Mouse (Mus musculus) bone marrow macrophage, adult 2 months (primary cell): ENCODE measurements at regions not wholly inside any gene's neighbourhood (a gene's known extent, or its start where the extent isn't known, plus 50 kb on each side); places are given as distances from the start of the nearest gene placed in this dataset.

Experiments used
- CTCF ChIP-seq: IDR thresholded peaks from 2 replicates; pipeline ENCODE4 v1.5.1; 2012; ENCODE audit warnings: low read depth, mild to moderate bottlenecking, low read length, moderate library complexity
- POLR2A ChIP-seq: IDR thresholded peaks from 2 replicates; pipeline ENCODE4 v1.6.1; 2012; ENCODE audit warnings: mild to moderate bottlenecking, low read depth, low read length, borderline replicate concordance

DNA sequence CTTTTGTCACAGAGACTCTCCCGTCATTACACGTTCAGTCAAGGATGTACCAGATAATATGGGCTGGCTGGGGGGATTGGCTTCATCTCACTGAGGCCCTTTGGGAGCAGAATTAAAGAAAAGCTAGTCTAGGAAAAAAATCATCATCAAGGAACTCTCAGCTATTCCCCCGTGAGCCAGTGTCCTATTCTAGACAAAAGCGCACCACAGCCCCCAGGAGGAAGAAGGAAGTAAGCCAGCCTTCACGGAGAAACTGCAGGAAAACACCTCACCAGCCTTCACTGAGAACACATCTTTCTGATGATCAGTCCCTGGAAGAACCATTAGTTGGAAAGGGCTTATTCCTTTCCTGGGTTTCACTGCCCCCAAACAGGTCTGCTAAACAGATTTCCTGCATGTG is 154.8 kb upstream of the Dapk1 start:
- TF ChIP-seq CTCF (no peak), POLR2A (no peak)
